Mouse (Mus musculus) midbrain, postnatal 0 days (tissue): ENCODE results near the gene Xylb. TPM values are rescaled to one million over a fixed set of nuclear protein-coding genes. Genes with fewer than 3 reads are reported as not detected.
A peak's percentile ranks its signal among the peaks of the same experiment; 100 is the strongest.

Experiments used
- ATAC-seq: fragments of 200-750 bp; cut with Nextera tagmentation; 2 replicates; pipeline ENCODE4 v1.8.0; 2017; ENCODE audit warnings: moderate number of reproducible peaks, mild to moderate bottlenecking, moderate TSS enrichment, moderate library complexity; ENCODE audit not compliant: low FRiP score
- DNase-seq: peaks from one replicate; pipeline ENCODE4 v3.0.0-alpha.2; 2015; ENCODE audit warnings: low spot score
- H3K27ac ChIP-seq: fragments of 300-500 bp; sonication (generic); 2 replicates; pipeline ENCODE4 v1.5.1; 2014; ENCODE audit warnings: low read depth, mild to moderate bottlenecking, low read length, mixed read lengths
- H3K27me3 ChIP-seq: fragments of 300-500 bp; sonication (generic); 2 replicates; pipeline ENCODE4 v1.6.1; 2014; ENCODE audit warnings: low read length, control low read depth, mixed read lengths; ENCODE audit not compliant: insufficient read depth
- H3K36me3 ChIP-seq: fragments of 300-500 bp; sonication (generic); 2 replicates; pipeline ENCODE4 v1.6.1; 2014; ENCODE audit warnings: low read length, control low read depth, mixed read lengths; ENCODE audit not compliant: insufficient read depth
- H3K4me1 ChIP-seq: fragments of 300-500 bp; sonication (generic); 2 replicates; pipeline ENCODE4 v1.6.1; 2014; ENCODE audit warnings: mild to moderate bottlenecking, control low read depth, antibody characterized with exemption, low read length, mixed read lengths; ENCODE audit not compliant: insufficient read depth
- H3K4me2 ChIP-seq: fragments of 300-500 bp; sonication (generic); 2 replicates; pipeline ENCODE4 v1.6.1; 2014; ENCODE audit warnings: low read depth, mild to moderate bottlenecking, low read length, mixed read lengths; ENCODE audit not compliant: poor library complexity, severe bottlenecking
- H3K4me3 ChIP-seq: fragments of 300-500 bp; sonication (generic); 2 replicates; pipeline ENCODE4 v1.5.1; 2014; ENCODE audit warnings: low read depth, mild to moderate bottlenecking, low read length, moderate library complexity
- H3K9ac ChIP-seq: fragments of 300-500 bp; sonication (generic); replicated peaks from 2 replicates; pipeline ENCODE4 v1.6.1; 2014; ENCODE audit warnings: mild to moderate bottlenecking, low read length, moderate library complexity, mixed read lengths; ENCODE audit not compliant: poor library complexity, severe bottlenecking
- H3K9me3 ChIP-seq: fragments of 300-500 bp; sonication (generic); 2 replicates; pipeline ENCODE4 v1.6.1; 2016; ENCODE audit warnings: low read length, control low read depth
- CTCF ChIP-seq: IDR thresholded peaks from 2 replicates; pipeline ENCODE4 v1.5.1; 2016; ENCODE audit warnings: antibody characterized with exemption, mild to moderate bottlenecking
- WGBS: fragments of 180-500 bp; shearing (Covaris S2); extraction: QIAGEN DNeasy Blood & Tissue Kit; methylation state at CpG from one replicate; pipeline ENCODE4 v1.1.7; 2014; 5-methylcytosine and 5-hydroxymethylcytosine counted together
- polyA plus RNA-seq: library from polyadenylated mRNA; unstranded; fragments of >200 nt; fragmentation: Nextera tagmentation; extraction: Ambion mirVana; gene quantifications from 2 replicates; pipeline ENCODE4 v1.2.1, GENCODE M21; 2015
- total RNA-seq: library from RNA; depleted of rRNA; stranded (reverse); fragments of >200 nt; gene quantifications from 2 replicates; pipeline ENCODE4 v1.2.3, GENCODE M21; 2014

Gene Xylb
- total and polyA plus RNA-seq, 2 experiments from 2014 or later, result 2.6 to 3.9 TPM

DNA sequence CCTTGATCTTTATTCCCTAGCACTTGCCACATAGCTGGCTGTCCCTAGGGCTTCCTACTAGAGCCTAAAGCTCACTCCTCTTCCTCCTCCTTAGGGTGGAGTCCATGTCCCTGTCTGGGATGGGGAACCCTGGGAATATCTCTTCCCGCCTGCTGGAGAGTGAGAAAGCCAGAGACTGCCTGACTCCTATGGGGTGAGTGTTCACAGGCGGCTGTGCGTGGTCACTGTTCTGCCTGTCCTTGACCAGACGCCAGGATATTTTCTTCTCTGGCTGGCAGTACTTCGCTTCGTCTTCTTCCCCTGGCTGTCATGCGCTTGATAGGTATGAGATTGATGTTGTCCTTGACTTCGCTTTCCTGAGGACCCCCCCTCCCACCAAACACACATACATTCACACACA, 10.8 kb upstream of the Xylb start:
- 97% methylated on average over 8 of the region's 8 CpGs for WGBS
- ATAC-seq (no peak), DNase-seq (no peak)
- H3K9me3 ChIP-seq, result no peaks in the 10 kb centered on the region
- H3K4me3 ChIP-seq, result no peak overlapping the region
- no peaks in the 10 kb centered on the region for H3K27me3 ChIP-seq
- H3K4me2 ChIP-seq, result no peak overlapping the region
- no peak overlapping the region for H3K27ac ChIP-seq
- no peak overlapping the region for H3K9ac ChIP-seq
- H3K4me1 ChIP-seq, result peaks cover 9% of the 10 kb centered on the region; the same call in 1 of the 2 replicates
- peaks cover 49% of the 10 kb centered on the region for H3K36me3 ChIP-seq
- TF ChIP-seq CTCF, result no peak

DNA sequence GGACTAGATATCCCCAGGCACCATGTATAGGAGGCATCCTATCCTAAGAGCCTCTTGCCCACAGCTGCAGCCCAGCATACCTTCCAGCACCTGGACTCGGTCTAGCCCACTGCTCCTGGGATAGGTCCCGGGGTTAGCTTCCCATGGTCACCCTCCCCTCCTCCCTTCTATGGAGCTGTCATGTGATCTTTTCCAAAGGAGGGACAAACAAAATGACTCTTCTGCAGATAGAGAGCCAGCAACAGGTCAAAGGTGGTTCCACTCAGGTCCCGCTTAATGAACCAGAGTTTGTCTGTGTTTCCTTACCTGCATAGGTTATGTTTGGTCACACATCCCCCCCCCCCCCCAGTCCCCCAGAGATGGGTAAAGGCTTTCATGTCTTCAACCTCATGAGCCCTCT, 6.7 kb upstream of the Xylb start:
- no peak for ATAC-seq
- peaks cover 33% of the 10 kb centered on the region for H3K36me3 ChIP-seq

DNA sequence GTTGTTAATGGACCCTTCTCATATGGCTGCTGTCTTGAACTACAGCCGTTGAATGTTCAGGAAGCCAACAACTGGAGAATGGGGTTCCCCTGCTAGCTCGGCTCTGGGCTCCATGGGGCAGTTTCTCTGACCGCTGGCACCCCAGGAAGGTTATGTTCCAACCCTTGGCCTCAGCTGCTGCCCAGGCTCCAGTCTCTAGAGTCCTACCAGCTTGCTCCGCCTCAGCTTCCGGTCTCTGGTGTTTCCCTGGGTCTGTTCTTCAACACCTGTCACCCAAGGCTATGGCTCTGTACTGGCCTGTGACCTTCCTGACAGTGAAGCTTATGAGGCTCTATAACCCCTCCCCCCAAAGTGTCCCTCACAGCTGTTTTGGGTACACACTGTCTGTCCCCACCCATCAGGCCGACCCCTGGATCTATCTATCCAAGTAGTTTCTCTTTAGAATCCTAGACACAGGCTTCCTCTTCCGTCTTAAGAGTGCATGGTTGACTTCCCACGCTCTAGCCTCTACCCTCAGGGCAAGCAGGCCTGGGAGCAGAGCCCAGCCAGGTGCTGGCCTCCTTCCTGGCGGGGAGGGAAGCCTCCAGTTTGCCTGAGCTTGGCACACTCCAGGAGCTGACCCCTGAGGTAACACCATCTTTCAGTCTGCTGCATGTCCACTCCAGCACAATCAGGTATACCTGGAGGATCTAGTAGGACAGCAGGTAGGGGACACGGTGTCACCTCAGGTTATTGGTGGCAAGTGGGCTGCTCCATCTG, 6.1 kb upstream of the Xylb start:
- Histone ChIP-seq H3K4me1 (no peaks in the 10 kb centered on the region), H3K36me3 (peaks cover 29% of the 10 kb centered on the region), H3K4me3 (no peak overlapping the region), H3K4me2 (no peak overlapping the region), H3K27ac (no peak overlapping the region), H3K9me3 (no peaks in the 10 kb centered on the region), H3K27me3 (no peaks in the 10 kb centered on the region), H3K9ac (no peak overlapping the region)
- no peak for DNase-seq
- ATAC-seq, result no peak
- no peak for TF ChIP-seq CTCF
- WGBS, result 88% methylated on average over 10 of the region's 10 CpGs

More for the DNA sequence above, 6.7 kb upstream of the Xylb start:
- WGBS, result 85% methylated on average over 3 of the region's 3 CpGs
- TF ChIP-seq CTCF, result no peak
- H3K9ac ChIP-seq, result no peak overlapping the region
- no peaks in the 10 kb centered on the region for H3K27me3 ChIP-seq
- H3K4me2 ChIP-seq, result no peak overlapping the region
- DNase-seq, result no peak
- no peaks in the 10 kb centered on the region for H3K9me3 ChIP-seq
- no peak overlapping the region for H3K4me3 ChIP-seq
- no peak overlapping the region for H3K27ac ChIP-seq
- no peaks in the 10 kb centered on the region for H3K4me1 ChIP-seq

DNA sequence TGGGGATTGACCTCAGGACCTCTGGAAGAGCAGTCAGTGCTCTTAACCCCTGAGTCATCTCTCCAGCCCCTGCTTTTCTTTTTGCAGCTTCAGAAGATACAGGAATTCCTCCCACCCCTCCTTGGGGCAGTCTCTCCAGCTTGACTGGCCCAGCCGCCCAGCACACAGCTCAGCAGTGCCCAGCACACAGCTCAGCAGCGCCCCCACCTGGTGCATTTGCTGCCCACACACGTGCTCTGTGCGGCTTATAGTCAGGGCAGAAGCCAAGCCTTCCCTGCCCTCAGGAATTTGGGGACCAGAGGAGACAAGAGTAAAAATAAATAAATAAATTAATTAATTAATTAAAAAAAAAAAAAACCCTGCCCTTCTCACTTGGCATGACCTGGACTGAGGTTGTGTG, 5.1 kb upstream of the Xylb start:
- Histone ChIP-seq H3K27ac (no peak overlapping the region), H3K36me3 (peaks cover 26% of the 10 kb centered on the region), H3K9me3 (no peaks in the 10 kb centered on the region), H3K4me1 (no peaks in the 10 kb centered on the region), H3K4me3 (no peak overlapping the region), H3K9ac (no peak overlapping the region), H3K27me3 (no peaks in the 10 kb centered on the region), H3K4me2 (no peak overlapping the region)
- ATAC-seq (peak; percentile 73), DNase-seq (peak; percentile 71)
- peak; percentile 75 for TF ChIP-seq CTCF
- 27% methylated on average over 4 of the region's 4 CpGs for WGBS

DNA sequence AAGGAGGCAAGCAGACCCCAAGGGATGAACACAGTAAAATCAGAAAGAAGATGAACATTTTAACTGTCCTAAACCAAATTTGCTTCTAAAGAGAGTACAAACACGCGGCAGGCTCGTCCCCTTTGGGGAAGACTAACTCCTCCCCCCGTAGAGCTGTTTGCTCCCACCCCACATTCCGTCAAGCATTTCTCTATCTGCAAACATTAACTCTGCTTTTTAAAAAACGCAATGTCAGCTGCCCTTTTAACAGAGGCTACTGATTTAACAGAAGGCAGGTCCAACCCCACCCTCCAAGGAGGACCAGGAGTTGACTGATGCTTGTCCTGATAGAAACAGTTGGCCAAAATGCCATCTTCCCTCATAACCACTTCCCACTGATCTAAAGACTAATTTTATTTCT, 3.3 kb upstream of the Xylb start:
- H3K9ac ChIP-seq, result no peak overlapping the region
- H3K9me3 ChIP-seq, result no peaks in the 10 kb centered on the region
- TF ChIP-seq CTCF, result no peak
- H3K27ac ChIP-seq, result no peak overlapping the region
- 86% methylated on average over 6 of the region's 6 CpGs for WGBS
- H3K4me3 ChIP-seq, result no peak overlapping the region
- peaks cover 15% of the 10 kb centered on the region for H3K36me3 ChIP-seq
- H3K27me3 ChIP-seq, result no peaks in the 10 kb centered on the region
- no peak for ATAC-seq
- H3K4me1 ChIP-seq, result no peaks in the 10 kb centered on the region
- DNase-seq, result no peak
- no peak overlapping the region for H3K4me2 ChIP-seq

DNA sequence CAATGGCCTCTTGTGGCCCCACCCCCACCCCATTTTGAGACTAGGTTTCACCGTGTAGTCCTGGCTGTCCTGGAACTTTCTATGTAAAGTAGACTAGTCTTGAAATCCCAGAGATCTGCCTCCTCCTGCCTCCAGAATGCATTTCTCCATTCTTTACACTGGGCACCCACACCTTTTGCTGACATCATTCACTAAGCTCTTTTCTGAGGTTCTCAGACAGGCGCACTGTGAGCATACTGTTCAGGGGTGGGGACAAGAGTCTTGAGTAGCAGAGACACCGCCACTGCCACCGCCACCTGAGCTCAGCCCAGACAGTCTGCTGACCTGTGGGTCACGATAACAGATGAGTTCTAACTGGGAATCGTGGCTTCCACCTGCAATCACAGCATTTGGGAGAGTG, 1.2 kb upstream of the Xylb start:
- H3K27me3 ChIP-seq, result no peaks in the 10 kb centered on the region
- no peak for TF ChIP-seq CTCF
- peaks cover 5% of the 10 kb centered on the region; the same call in 1 of the 2 replicates for H3K36me3 ChIP-seq
- no peak overlapping the region for H3K9ac ChIP-seq
- ATAC-seq (no peak), DNase-seq (no peak)
- no peak overlapping the region for H3K4me3 ChIP-seq
- no peak overlapping the region for H3K4me2 ChIP-seq
- WGBS, result 85% methylated on average over 6 of the region's 6 CpGs
- H3K4me1 ChIP-seq, result no peaks in the 10 kb centered on the region
- no peaks in the 10 kb centered on the region for H3K9me3 ChIP-seq
- no peak overlapping the region for H3K27ac ChIP-seq
